Mouse (Mus musculus) limb, embryonic 13.5 days (tissue): Measurements from ENCODE around the gene Bex2. TPM values are rescaled to one million over a fixed set of nuclear protein-coding genes. Genes with fewer than 3 reads are reported as not detected.
A peak's percentile ranks its signal among the peaks of the same experiment; 100 is the strongest.
"Not testable (repeated sequence)": the region's sequence is repeated elsewhere in the genome, so short reads cannot be mapped to it uniquely, and the experiment has no call there.

Experiments
- ATAC-seq: fragments of 200-750 bp; cut with Nextera tagmentation; 2 replicates; pipeline ENCODE4 v1.8.0; 2017; ENCODE audit warnings: low read depth, moderate number of reproducible peaks, moderate TSS enrichment; ENCODE audit not compliant: low FRiP score
- H3K27ac ChIP-seq: fragments of 300-500 bp; sonication (generic); 2 replicates; pipeline ENCODE4 v1.5.1; 2015; ENCODE audit warnings: inconsistent platforms, mild to moderate bottlenecking, moderate library complexity
- H3K27me3 ChIP-seq: fragments of 300-500 bp; sonication (generic); 2 replicates; pipeline ENCODE4 v1.6.1; 2015; ENCODE audit warnings: mild to moderate bottlenecking, inconsistent platforms
- H3K36me3 ChIP-seq: fragments of 300-500 bp; sonication (generic); 2 replicates; pipeline ENCODE4 v1.6.1; 2015; ENCODE audit warnings: inconsistent platforms, mild to moderate bottlenecking, moderate library complexity
- H3K4me1 ChIP-seq: fragments of 300-500 bp; sonication (generic); 2 replicates; pipeline ENCODE4 v1.6.1; 2015; ENCODE audit warnings: inconsistent platforms
- H3K4me2 ChIP-seq: fragments of 300-500 bp; sonication (generic); replicated peaks from 2 replicates; pipeline ENCODE4 v1.6.1; 2015; ENCODE audit warnings: inconsistent platforms, mild to moderate bottlenecking, moderate library complexity
- H3K4me3 ChIP-seq: fragments of 300-500 bp; sonication (generic); 2 replicates; pipeline ENCODE4 v1.5.1; 2015; ENCODE audit warnings: moderate library complexity, mild to moderate bottlenecking, inconsistent platforms
- H3K9ac ChIP-seq: fragments of 300-500 bp; sonication (generic); 2 replicates; pipeline ENCODE4 v1.6.1; 2015; ENCODE audit warnings: mild to moderate bottlenecking, inconsistent platforms
- H3K9me3 ChIP-seq: fragments of 300-500 bp; sonication (generic); 2 replicates; pipeline ENCODE4 v1.6.1; 2016; ENCODE audit warnings: inconsistent platforms
- WGBS: fragments of 180-500 bp; shearing (Covaris S2); methylation state at CpG from one replicate; pipeline ENCODE4 v1.1.7; 2015; 5-methylcytosine and 5-hydroxymethylcytosine counted together
- polyA plus RNA-seq: library from polyadenylated mRNA; unstranded; fragments of >200 nt; fragmentation: Nextera tagmentation; extraction: Ambion mirVana; gene quantifications from 2 replicates; pipeline ENCODE4 v1.2.1, GENCODE M21; 2015

Bex2 gene
- polyA plus RNA-seq: 143 and 161 TPM in 2 replicates

- H3K27ac ChIP-seq: not testable (repeated sequence)
Observed at GRCm38 (mm10) chrX:136068020-136068419, at the start of gene Bex2. Gene Bex2, minus strand, starts transcription at chrX:136068236.

GRCm38 (mm10) chrX:136115419-136115961 is 47.5 kb upstream of the Bex2 start:
- peak overlapping the region; percentile 53 for H3K9ac ChIP-seq
- peak overlapping the region; percentile 62 for H3K4me2 ChIP-seq
- peaks cover 38% of the 10 kb centered on the region; the same call in 1 of the 2 replicates for H3K27me3 ChIP-seq
- H3K4me3 ChIP-seq: peak overlapping the region; percentile 46
- no peaks in the 10 kb centered on the region for H3K9me3 ChIP-seq
- no peak overlapping the region for H3K27ac ChIP-seq
- no peaks in the 10 kb centered on the region for H3K36me3 ChIP-seq
- 25% methylated on average over 23 of the region's 23 CpGs for WGBS
- H3K4me1 ChIP-seq: no peaks in the 10 kb centered on the region
- peak; percentile 99 for ATAC-seq

More at GRCm38 (mm10) chrX:136068020-136068419, at the start of gene Bex2:
- ATAC-seq: peak; percentile 96
- Histone ChIP-seq H3K4me3 (peak within 1 kb of the TSS; percentile 44), H3K4me2 (peak within 1 kb of the TSS; percentile 57), H3K9ac (peak within 1 kb of the TSS; percentile 39; the same call in 1 of the 2 replicates)
- no CpG with 5 or more reads among the region's 32 CpGs for WGBS
- not testable (repeated sequence) for H3K4me1 ChIP-seq, H3K9me3 ChIP-seq, H3K27me3 ChIP-seq, H3K36me3 ChIP-seq

- no peak overlapping the region for H3K27ac ChIP-seq
- H3K9me3 ChIP-seq: no peaks in the 10 kb centered on the region
- H3K36me3 ChIP-seq: no peaks in the 10 kb centered on the region
- WGBS: 39% methylated on average over 4 of the region's 4 CpGs
- ATAC-seq: peak; percentile 52
- H3K27me3 ChIP-seq: peaks cover 38% of the 10 kb centered on the region; the same call in 1 of the 2 replicates
- no peaks in the 10 kb centered on the region for H3K4me1 ChIP-seq
- H3K4me3 ChIP-seq: peak overlapping the region; percentile 46; the same call in 1 of the 2 replicates
- H3K4me2 ChIP-seq: peak overlapping the region; percentile 62
- no peak overlapping the region for H3K9ac ChIP-seq
Observed at GRCm38 (mm10) chrX:136115015-136115414, 47.0 kb upstream of the Bex2 start.

GRCm38 (mm10) chrX:136107942-136108341 is 39.9 kb upstream of the Bex2 start:
- Histone ChIP-seq H3K27me3 (peaks cover 24% of the 10 kb centered on the region), H3K4me3 (no peak overlapping the region), H3K4me2 (0 out of 2 replicates have a peak overlapping the region, but pooled peaks have one; percentile 21), H3K9me3 (no peaks in the 10 kb centered on the region), H3K27ac (no peak overlapping the region), H3K4me1 (no peaks in the 10 kb centered on the region), H3K9ac (no peak overlapping the region), H3K36me3 (no peaks in the 10 kb centered on the region)
- ATAC-seq: no peak
- WGBS: 43% methylated on average over 6 of the region's 6 CpGs

GRCm38 (mm10) chrX:136104724-136105088 is 36.7 kb upstream of the Bex2 start:
- H3K27me3 ChIP-seq: peaks cover 6% of the 10 kb centered on the region
- WGBS: 70% methylated on average over 3 of the region's 3 CpGs
- no peaks in the 10 kb centered on the region for H3K9me3 ChIP-seq
- H3K4me2 ChIP-seq: no peak overlapping the region
- H3K4me1 ChIP-seq: no peaks in the 10 kb centered on the region
- H3K27ac ChIP-seq: no peak overlapping the region
- no peak overlapping the region for H3K9ac ChIP-seq
- H3K36me3 ChIP-seq: no peaks in the 10 kb centered on the region
- H3K4me3 ChIP-seq: no peak overlapping the region
- ATAC-seq: no peak

- Histone ChIP-seq H3K9me3 (no peaks in the 10 kb centered on the region), H3K9ac (no peak overlapping the region), H3K4me2 (no peak overlapping the region), H3K4me1 (no peaks in the 10 kb centered on the region), H3K27me3 (peaks cover 6% of the 10 kb centered on the region), H3K27ac (no peak overlapping the region), H3K4me3 (no peak overlapping the region), H3K36me3 (no peaks in the 10 kb centered on the region)
- WGBS: 65% methylated on average over 4 of the region's 4 CpGs
- no peak for ATAC-seq
Observed at GRCm38 (mm10) chrX:136104046-136104723, 36.1 kb upstream of the Bex2 start.

GRCm38 (mm10) chrX:136094421-136094820 is 26.4 kb upstream of the Bex2 start:
- H3K9me3 ChIP-seq: no peaks in the 10 kb centered on the region
- no peak overlapping the region for H3K9ac ChIP-seq
- H3K36me3 ChIP-seq: no peaks in the 10 kb centered on the region
- H3K4me1 ChIP-seq: no peaks in the 10 kb centered on the region
- no peak overlapping the region for H3K4me3 ChIP-seq
- no peak overlapping the region for H3K27ac ChIP-seq
- peaks cover 6% of the 10 kb centered on the region; the same call in 1 of the 2 replicates for H3K27me3 ChIP-seq
- 59% methylated on average over 2 of the region's 2 CpGs for WGBS
- ATAC-seq: no peak
- H3K4me2 ChIP-seq: no peak overlapping the region

GRCm38 (mm10) chrX:136092497-136093279 is 24.7 kb upstream of the Bex2 start:
- WGBS: 40% methylated on average over 2 of the region's 2 CpGs
- ATAC-seq: no peak

GRCm38 (mm10) chrX:136085155-136085554 is 17.1 kb upstream of the Bex2 start, which contains the start of gene Nxf3:
Gene Nxf3, minus strand, starts transcription at chrX:136085255.
- no peaks in the 10 kb centered on the region; the same call in 1 of the 2 replicates for H3K27me3 ChIP-seq

More at GRCm38 (mm10) chrX:136092497-136093279, 24.7 kb upstream of the Bex2 start:
- Histone ChIP-seq H3K9me3 (no peaks in the 10 kb centered on the region), H3K27ac (no peak overlapping the region), H3K4me3 (no peak overlapping the region), H3K4me1 (no peaks in the 10 kb centered on the region), H3K27me3 (peaks cover 6% of the 10 kb centered on the region; the same call in 1 of the 2 replicates), H3K36me3 (no peaks in the 10 kb centered on the region), H3K9ac (no peak overlapping the region), H3K4me2 (no peak overlapping the region)

GRCm38 (mm10) chrX:136067201-136067991 is 640 bp downstream of the Bex2 start:
- peak; percentile 68 for ATAC-seq
- not testable (repeated sequence) for H3K4me1 ChIP-seq, H3K27me3 ChIP-seq, H3K9me3 ChIP-seq, H3K36me3 ChIP-seq, H3K27ac ChIP-seq
- H3K9ac ChIP-seq: peak overlapping the region; percentile 39; the same call in 1 of the 2 replicates
- peak overlapping the region; percentile 44 for H3K4me3 ChIP-seq
- 6% methylated on average over 6 of the region's 48 CpGs for WGBS
- H3K4me2 ChIP-seq: peak overlapping the region; percentile 57

More at GRCm38 (mm10) chrX:136085155-136085554, 17.1 kb upstream of the Bex2 start, which contains the start of gene Nxf3:
- H3K9ac ChIP-seq: no peak within 1 kb of the TSS
- ATAC-seq: no peak
- H3K27ac ChIP-seq: no peak within 1 kb of the TSS
- WGBS: 87% methylated on average over 9 of the region's 9 CpGs
- no peaks in the 10 kb centered on the region for H3K4me1 ChIP-seq
- H3K4me2 ChIP-seq: no peak within 1 kb of the TSS
- H3K36me3 ChIP-seq: no peaks in the 10 kb centered on the region
- no peaks in the 10 kb centered on the region for H3K9me3 ChIP-seq
- H3K4me3 ChIP-seq: no peak within 1 kb of the TSS

GRCm38 (mm10) chrX:136060698-136061097 is 7.3 kb downstream of the Bex2 start:
- Histone ChIP-seq H3K4me3 (no peak overlapping the region), H3K27ac (no peak overlapping the region), H3K4me1 (no peaks in the 10 kb centered on the region), H3K9ac (no peak overlapping the region), H3K36me3 (no peaks in the 10 kb centered on the region), H3K27me3 (peaks cover 10% of the 10 kb centered on the region; the same call in 1 of the 2 replicates), H3K4me2 (no peak overlapping the region), H3K9me3 (no peaks in the 10 kb centered on the region)
- 73% methylated on average over 1 of the region's 1 CpGs for WGBS
- no peak for ATAC-seq
